Mouse (Mus musculus) forebrain, embryonic 13.5 days (tissue): ENCODE measurements around the gene Lpar4. TPM values are rescaled to one million over a fixed set of nuclear protein-coding genes. Genes with fewer than 3 reads are reported as not detected.

Experiments
- ATAC-seq: fragments of 200-750 bp; cut with Nextera tagmentation; 2 replicates; pipeline ENCODE4 v1.8.0; 2017
- H3K27ac ChIP-seq: fragments of 300-500 bp; sonication (generic); 2 replicates; pipeline ENCODE4 v1.5.1; 2015; ENCODE audit warnings: inconsistent platforms, mild to moderate bottlenecking, moderate library complexity
- H3K27me3 ChIP-seq: fragments of 300-500 bp; sonication (generic); 2 replicates; pipeline ENCODE4 v1.6.1; 2015; ENCODE audit warnings: mild to moderate bottlenecking, inconsistent platforms
- H3K36me3 ChIP-seq: fragments of 300-500 bp; sonication (generic); 2 replicates; pipeline ENCODE4 v1.6.1; 2015; ENCODE audit warnings: mild to moderate bottlenecking, inconsistent platforms; ENCODE audit not compliant: poor library complexity, severe bottlenecking
- H3K4me1 ChIP-seq: fragments of 300-500 bp; sonication (generic); 2 replicates; pipeline ENCODE4 v1.6.1; 2015; ENCODE audit warnings: inconsistent platforms
- H3K4me2 ChIP-seq: fragments of 300-500 bp; sonication (generic); 2 replicates; pipeline ENCODE4 v1.6.1; 2015; ENCODE audit warnings: inconsistent platforms, mild to moderate bottlenecking, moderate library complexity
- H3K4me3 ChIP-seq: fragments of 300-500 bp; sonication (generic); 2 replicates; pipeline ENCODE4 v1.5.1; 2015; ENCODE audit warnings: mild to moderate bottlenecking, inconsistent platforms
- H3K9ac ChIP-seq: fragments of 300-500 bp; sonication (generic); 2 replicates; pipeline ENCODE4 v1.6.1; 2015; ENCODE audit warnings: mild to moderate bottlenecking, inconsistent platforms
- H3K9me3 ChIP-seq: fragments of 300-500 bp; sonication (generic); replicated peaks from 2 replicates; pipeline ENCODE4 v1.6.1; 2016; ENCODE audit warnings: inconsistent platforms
- whole genome bisulfite sequencing: fragments of 180-500 bp; shearing (Covaris S2); methylation state at CpG from one replicate; pipeline ENCODE4 v1.1.7; 2015; 5-methylcytosine and 5-hydroxymethylcytosine counted together
- polyA plus RNA-seq: library from polyadenylated mRNA; unstranded; fragments of >200 nt; fragmentation: Nextera tagmentation; extraction: Ambion mirVana; gene quantifications from 2 replicates; pipeline ENCODE4 v1.2.1, GENCODE M21; 2015

Lpar4 gene
- polyA plus RNA-seq, 1 experiment from 2014 or later: 8.2 TPM

GRCm38 (mm10) chrX:106964326-106964725, 43.9 kb downstream of the Lpar4 start:
- Histone ChIP-seq H3K27ac (no peak overlapping the region), H3K4me2 (no peak overlapping the region), H3K36me3 (no peaks in the 10 kb centered on the region), H3K9ac (no peak overlapping the region), H3K9me3 (no peaks in the 10 kb centered on the region), H3K4me1 (no peaks in the 10 kb centered on the region), H3K4me3 (no peak overlapping the region), H3K27me3 (no peaks in the 10 kb centered on the region)
- 42% methylated on average over 2 of the region's 2 CpGs for WGBS
- peak; percentile 41; the same call in 1 of the 2 replicates for ATAC-seq

Other genes starting within 250 kb of the Lpar4 start
- 0.45 and 0.74 TPM in 2 replicates for gene Rtl3, start 80.0 kb upstream of the Lpar4 start, polyA plus RNA-seq
- not detected in 2 replicates for gene P2ry10, start 167.9 kb downstream of the Lpar4 start, polyA plus RNA-seq
- 0.56 and 0.63 TPM in 2 replicates for gene P2ry10b, start 228.3 kb downstream of the Lpar4 start, polyA plus RNA-seq